Mouse (Mus musculus) CD4-positive, CD25-positive, alpha-beta regulatory T cell (primary cell): Measurements from ENCODE around the gene Sox14. TPM values are rescaled to one million over a fixed set of nuclear protein-coding genes. Genes with fewer than 3 reads are reported as not detected.

Experiments
- polyA plus RNA-seq: library from polyadenylated mRNA; unstranded; fragments of 100-300 nt; shearing (Covaris generic); gene quantifications from one replicate; pipeline ENCODE4 v1.2.1, GENCODE M21; 2017

Gene Sox14
- polyA plus RNA-seq, result not detected

DNA sequence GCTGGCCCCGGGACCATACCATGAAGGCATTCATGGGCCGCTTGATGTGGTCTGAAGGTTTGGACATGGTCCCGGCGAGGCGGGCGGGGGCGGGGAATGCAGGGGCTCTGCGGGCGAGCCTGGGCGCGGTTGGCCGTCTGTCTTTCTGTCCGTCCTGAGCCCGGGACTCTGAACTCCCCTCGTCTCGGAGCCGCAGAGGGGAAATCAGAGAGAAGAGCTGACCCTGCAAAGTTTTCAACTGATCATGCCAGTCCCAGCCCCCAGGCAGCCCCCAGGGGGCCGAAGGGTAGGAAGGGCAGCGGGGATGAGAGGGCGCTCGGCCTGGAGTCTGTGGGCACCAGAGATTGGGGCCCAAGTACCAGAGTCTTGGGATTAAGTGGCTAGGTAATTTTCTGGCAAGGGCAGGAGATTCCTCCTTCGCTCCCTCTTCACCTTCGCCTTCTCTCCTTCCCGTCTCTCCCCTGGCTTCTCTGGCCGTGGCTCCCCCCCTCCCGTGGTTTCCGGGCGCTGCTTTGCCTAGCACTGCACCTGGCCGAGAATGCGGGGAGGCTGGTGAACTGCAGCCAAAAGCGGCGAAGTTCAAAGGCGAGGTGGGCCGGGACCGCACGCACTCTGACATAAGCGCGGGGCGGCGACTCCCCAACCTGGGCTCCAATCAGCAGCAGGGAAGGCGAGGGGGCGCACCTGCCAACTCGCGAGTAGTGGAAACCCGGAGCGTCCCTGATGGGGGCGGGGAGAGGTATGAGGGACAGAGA is at the start of gene Sox14:
TSS of gene Sox14 (minus strand) at position 553 of the 755 bp plus-strand sequence.

Other genes with a start within 250 kb of the Sox14 start
- not detected for gene Dzip1l, start 246.7 kb downstream of the Sox14 start, polyA plus RNA-seq
- not detected for gene Cldn18, start 158.9 kb downstream of the Sox14 start, polyA plus RNA-seq